Mouse (Mus musculus) cerebellum, adult 2 months (tissue): ENCODE data around the gene B430306N03Rik.

Experiments used
- CTCF ChIP-seq: fragments of 200-500 bp; IDR thresholded peaks from 2 replicates; pipeline ENCODE4 v1.5.1; 2011; ENCODE audit warnings: low read depth, mild to moderate bottlenecking, control low read depth, low read length, moderate library complexity, borderline replicate concordance; ENCODE audit not compliant: insufficient read depth
- POLR2A ChIP-seq: fragments of 200-500 bp; IDR thresholded peaks from 2 replicates; pipeline ENCODE4 v1.6.1; 2011; ENCODE audit warnings: low read length, control low read depth, borderline replicate concordance; ENCODE audit not compliant: insufficient read depth

- TF ChIP-seq POLR2A (no peak), CTCF (peak; percentile 82)
Measured at GRCm38 (mm10) chr17:48274885-48275284, 41.1 kb upstream of the B430306N03Rik start.
